Mouse (Mus musculus): ENCODE results near the gene H2afy.

GRCm38 (mm10) chr13:56178416-56179035 lies 42.4 kb upstream of the H2afy start, which contains the start of gene Tifab:
- TF ChIP-seq CTCF (IDR thresholded peaks at IDR 0.05; ENCODE audit: low read depth) (no peak), EP300 (optimal IDR thresholded peaks at IDR 0.05) (no peak)
